Mouse (Mus musculus): ENCODE results near the gene Tnik. TPM values are rescaled to one million over a fixed set of nuclear protein-coding genes. Genes with fewer than 3 reads are reported as not detected.

The Tnik gene
- polyA plus RNA-seq, 1 experiment, result 0.83 TPM

- no peaks in the 10 kb centered on the region for H3K27me3 ChIP-seq (replicated peaks; ENCODE audit: control insufficient read depth, insufficient read depth, low read length)
Measured at GRCm38 (mm10) chr3:28225357-28225905, 37.6 kb upstream of the Tnik start.

GRCm38 (mm10) chr3:28226181-28226580 lies 36.8 kb upstream of the Tnik start:
- Histone ChIP-seq H3K4me3 (ENCODE audit: insufficient read depth, low read depth, low read length) (no peak overlapping the region), H3K27ac (ENCODE audit: insufficient read depth, low read depth, low read length) (no peak overlapping the region), H3K36me3 (ENCODE audit: control insufficient read depth, insufficient read depth, low read length) (no peaks in the 10 kb centered on the region), H3K27me3 (replicated peaks; ENCODE audit: control insufficient read depth, insufficient read depth, low read length) (no peaks in the 10 kb centered on the region), H3K4me1 (ENCODE audit: control insufficient read depth, insufficient read depth, low read length) (no peaks in the 10 kb centered on the region)
- 93% methylated on average over 19 of the region's 19 CpGs for WGBS
- DNase-seq, result no peak
- no peak for TF ChIP-seq POLR2A (IDR thresholded peaks at IDR 0.05; ENCODE audit: low read depth, low read length)
- TF ChIP-seq CTCF (conservative IDR thresholded peaks at IDR 0.05; ENCODE audit: insufficient read depth, insufficient read length, low read depth, low read length), result no peak

More at GRCm38 (mm10) chr3:28225357-28225905, 37.6 kb upstream of the Tnik start:
- no peak for DNase-seq
- TF ChIP-seq POLR2A (IDR thresholded peaks at IDR 0.05; ENCODE audit: low read depth, low read length) (no peak), CTCF (conservative IDR thresholded peaks at IDR 0.05; ENCODE audit: insufficient read depth, insufficient read length, low read depth, low read length) (no peak)
- Histone ChIP-seq H3K27ac (ENCODE audit: insufficient read depth, low read depth, low read length) (no peak overlapping the region), H3K4me1 (ENCODE audit: control insufficient read depth, insufficient read depth, low read length) (no peaks in the 10 kb centered on the region), H3K36me3 (ENCODE audit: control insufficient read depth, insufficient read depth, low read length) (no peaks in the 10 kb centered on the region), H3K4me3 (ENCODE audit: insufficient read depth, low read depth, low read length) (no peak overlapping the region)
- 82% methylated on average over 9 of the region's 9 CpGs for WGBS

- Histone ChIP-seq H3K4me3 (ENCODE audit: insufficient read depth, low read depth, low read length) (no peak overlapping the region), H3K4me1 (ENCODE audit: control insufficient read depth, insufficient read depth, low read length) (no peaks in the 10 kb centered on the region), H3K27me3 (replicated peaks; ENCODE audit: control insufficient read depth, insufficient read depth, low read length) (no peaks in the 10 kb centered on the region), H3K27ac (ENCODE audit: insufficient read depth, low read depth, low read length) (no peak overlapping the region), H3K36me3 (ENCODE audit: control insufficient read depth, insufficient read depth, low read length) (no peaks in the 10 kb centered on the region)
- TF ChIP-seq POLR2A (IDR thresholded peaks at IDR 0.05; ENCODE audit: low read depth, low read length) (no peak), CTCF (conservative IDR thresholded peaks at IDR 0.05; ENCODE audit: insufficient read depth, insufficient read length, low read depth, low read length) (no peak)
- DNase-seq, result no peak
- WGBS, result 64% methylated on average over 4 of the region's 4 CpGs
Measured at GRCm38 (mm10) chr3:28228930-28229329, 34.1 kb upstream of the Tnik start.

DNA sequence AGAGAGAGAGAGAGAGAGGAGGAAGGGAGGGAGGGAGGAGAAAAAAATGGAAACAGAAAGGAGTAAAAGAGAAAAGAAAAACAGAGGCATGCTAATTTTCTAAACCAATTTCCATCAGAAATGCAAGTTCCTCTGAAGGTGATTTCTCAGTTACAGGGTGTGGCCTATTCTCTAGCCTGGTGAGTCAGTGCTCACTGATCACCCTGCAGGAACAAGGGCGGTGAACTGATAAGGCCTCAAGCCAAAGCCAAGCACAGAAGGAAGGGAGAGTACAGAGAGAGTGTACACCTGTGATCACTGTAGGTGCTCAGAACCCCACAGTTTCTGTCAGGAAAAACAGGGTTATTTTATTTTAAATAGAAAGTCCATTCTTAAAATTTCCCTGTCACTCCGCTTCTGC lies 33.5 kb upstream of the Tnik start:
- no peak overlapping the region for H3K4me3 ChIP-seq (ENCODE audit: insufficient read depth, low read depth, low read length)
- no peaks in the 10 kb centered on the region for H3K36me3 ChIP-seq (ENCODE audit: control insufficient read depth, insufficient read depth, low read length)
- no peak overlapping the region for H3K27ac ChIP-seq (ENCODE audit: insufficient read depth, low read depth, low read length)
- no peak for DNase-seq
- no peak for TF ChIP-seq POLR2A (IDR thresholded peaks at IDR 0.05; ENCODE audit: low read depth, low read length)
- TF ChIP-seq CTCF (conservative IDR thresholded peaks at IDR 0.05; ENCODE audit: insufficient read depth, insufficient read length, low read depth, low read length), result no peak
- H3K27me3 ChIP-seq (replicated peaks; ENCODE audit: control insufficient read depth, insufficient read depth, low read length), result no peaks in the 10 kb centered on the region
- WGBS, result 90% methylated on average over 2 of the region's 2 CpGs
- no peaks in the 10 kb centered on the region for H3K4me1 ChIP-seq (ENCODE audit: control insufficient read depth, insufficient read depth, low read length)

DNA sequence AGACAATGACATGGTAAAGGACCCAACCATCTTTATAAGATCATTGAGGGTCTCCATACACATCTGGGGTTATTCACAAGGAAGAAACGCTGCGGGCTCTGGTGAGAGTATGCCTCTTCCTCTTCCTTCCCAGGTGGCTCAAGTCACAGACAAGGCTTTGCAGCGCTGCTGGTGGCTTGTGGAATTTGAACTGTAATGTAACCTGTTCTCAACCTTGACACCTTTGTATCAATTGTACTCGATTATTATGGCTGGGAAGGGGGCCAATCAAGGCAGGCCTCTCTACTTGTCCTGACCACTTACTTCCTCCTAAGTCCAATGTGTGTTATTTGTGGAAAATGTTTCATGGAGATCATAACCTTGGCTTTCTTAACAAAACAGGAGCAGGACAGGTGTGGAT lies 30.1 kb upstream of the Tnik start:
- H3K27ac ChIP-seq (ENCODE audit: insufficient read depth, low read depth, low read length), result no peak overlapping the region
- H3K27me3 ChIP-seq (replicated peaks; ENCODE audit: control insufficient read depth, insufficient read depth, low read length), result no peaks in the 10 kb centered on the region
- 74% methylated on average over 4 of the region's 4 CpGs for WGBS
- H3K4me3 ChIP-seq (ENCODE audit: insufficient read depth, low read depth, low read length), result no peak overlapping the region
- no peak for DNase-seq
- H3K36me3 ChIP-seq (ENCODE audit: control insufficient read depth, insufficient read depth, low read length), result no peaks in the 10 kb centered on the region
- TF ChIP-seq CTCF (conservative IDR thresholded peaks at IDR 0.05; ENCODE audit: insufficient read depth, insufficient read length, low read depth, low read length) (no peak), POLR2A (IDR thresholded peaks at IDR 0.05; ENCODE audit: low read depth, low read length) (no peak)
- no peaks in the 10 kb centered on the region for H3K4me1 ChIP-seq (ENCODE audit: control insufficient read depth, insufficient read depth, low read length)

- Histone ChIP-seq H3K4me1 (ENCODE audit: control insufficient read depth, insufficient read depth, low read length) (no peaks in the 10 kb centered on the region), H3K4me3 (ENCODE audit: insufficient read depth, low read depth, low read length) (no peak overlapping the region), H3K27ac (ENCODE audit: insufficient read depth, low read depth, low read length) (no peak overlapping the region), H3K36me3 (ENCODE audit: control insufficient read depth, insufficient read depth, low read length) (no peaks in the 10 kb centered on the region), H3K27me3 (replicated peaks; ENCODE audit: control insufficient read depth, insufficient read depth, low read length) (no peaks in the 10 kb centered on the region)
- TF ChIP-seq CTCF (conservative IDR thresholded peaks at IDR 0.05; ENCODE audit: insufficient read depth, insufficient read length, low read depth, low read length) (no peak), POLR2A (IDR thresholded peaks at IDR 0.05; ENCODE audit: low read depth, low read length) (no peak)
- 86% methylated on average over 7 of the region's 7 CpGs for WGBS
- DNase-seq, result no peak
Measured at GRCm38 (mm10) chr3:28234179-28234578, 28.8 kb upstream of the Tnik start.

- no peak overlapping the region for H3K27ac ChIP-seq (ENCODE audit: insufficient read depth, low read depth, low read length)
- H3K36me3 ChIP-seq (ENCODE audit: control insufficient read depth, insufficient read depth, low read length), result no peaks in the 10 kb centered on the region
- H3K27me3 ChIP-seq (replicated peaks; ENCODE audit: control insufficient read depth, insufficient read depth, low read length), result no peaks in the 10 kb centered on the region
- TF ChIP-seq POLR2A (IDR thresholded peaks at IDR 0.05; ENCODE audit: low read depth, low read length) (no peak), CTCF (conservative IDR thresholded peaks at IDR 0.05; ENCODE audit: insufficient read depth, insufficient read length, low read depth, low read length) (no peak)
- no peak for DNase-seq
- WGBS, result 86% methylated on average over 4 of the region's 4 CpGs
- no peaks in the 10 kb centered on the region for H3K4me1 ChIP-seq (ENCODE audit: control insufficient read depth, insufficient read depth, low read length)
- H3K4me3 ChIP-seq (ENCODE audit: insufficient read depth, low read depth, low read length), result no peak overlapping the region
Measured at GRCm38 (mm10) chr3:28236689-28237088, 26.3 kb upstream of the Tnik start.

All from kidney, adult 2 months (tissue).